Mouse (Mus musculus): Measurements from ENCODE around the gene Ssbp4. TPM values are rescaled to one million over a fixed set of nuclear protein-coding genes. Genes with fewer than 3 reads are reported as not detected.

The Ssbp4 gene
- 157 and 297 TPM in 2 replicates for polyA plus RNA-seq (2012; rRNA removed)

GRCm38 (mm10) chr8:70608749-70609367 is at the start of gene Ssbp4:
TSS of gene Ssbp4 (minus strand) at chr8:70608872.

GRCm38 (mm10) chr8:70632346-70632892 is 23.7 kb upstream of the Ssbp4 start, which contains the start of gene Gdf15:
TSS of gene Gdf15 (minus strand) at chr8:70632456.

GRCm38 (mm10) chr8:70615894-70616293 is 7.2 kb upstream of the Ssbp4 start, which contains the start of gene Lrrc25:
TSS of gene Lrrc25 (plus strand) at chr8:70616155.

GRCm38 (mm10) chr8:70593961-70594609 is 14.6 kb downstream of the Ssbp4 start, which contains the start of gene Isyna1:
TSS of gene Isyna1 (plus strand) at chr8:70594373.

Other genes with a start within 250 kb of the Ssbp4 start
- 0.14 and 0.28 TPM in 2 replicates for gene Comp, start 235.3 kb downstream of the Ssbp4 start, polyA plus RNA-seq (2012; rRNA removed)
- 9.5 and 10.2 TPM in 2 replicates for gene Crtc1, start 169.3 kb downstream of the Ssbp4 start, polyA plus RNA-seq (2012; rRNA removed)
- gene Klhl26, start 131.9 kb downstream of the Ssbp4 start, polyA plus RNA-seq (2012; rRNA removed) = 20.8 and 22.8 TPM in 2 replicates
- 1.1 and 2.1 TPM in 2 replicates for gene Tmem59l, start 121.5 kb downstream of the Ssbp4 start, polyA plus RNA-seq (2012; rRNA removed)
- 3.8 and 8.9 TPM in 2 replicates for gene Crlf1, start 115.7 kb downstream of the Ssbp4 start, polyA plus RNA-seq (2012; rRNA removed)
- gene Rex1bd, start 102.1 kb downstream of the Ssbp4 start, polyA plus RNA-seq (2012; rRNA removed) = 97.6 and 155 TPM in 2 replicates
- gene Uba52, start 98.1 kb downstream of the Ssbp4 start, polyA plus RNA-seq (2012; rRNA removed) = 632 and 635 TPM in 2 replicates
- gene Fkbp8, start 81.1 kb downstream of the Ssbp4 start, polyA plus RNA-seq (2012; rRNA removed) = 182 and 242 TPM in 2 replicates
- gene Kxd1, start 80.9 kb downstream of the Ssbp4 start, polyA plus RNA-seq (2012; rRNA removed) = 39.8 and 46.2 TPM in 2 replicates
- gene Ell, start 69.4 kb downstream of the Ssbp4 start, polyA plus RNA-seq (2012; rRNA removed) = 18.0 and 18.3 TPM in 2 replicates
- gene Isyna1, start 14.5 kb downstream of the Ssbp4 start, polyA plus RNA-seq (2012; rRNA removed) = 48.7 and 85.8 TPM in 2 replicates
- gene Lrrc25, start 7.3 kb upstream of the Ssbp4 start, polyA plus RNA-seq (2012; rRNA removed) = 2.1 and 5.5 TPM in 2 replicates
- gene Gdf15, start 23.6 kb upstream of the Ssbp4 start, polyA plus RNA-seq (2012; rRNA removed) = 1.5 and 4.3 TPM in 2 replicates
- 6.0 and 8.1 TPM in 2 replicates for gene Pgpep1, start 51.5 kb upstream of the Ssbp4 start, polyA plus RNA-seq (2012; rRNA removed)
- 43.4 and 55.5 TPM in 2 replicates for gene Lsm4, start 64.4 kb upstream of the Ssbp4 start, polyA plus RNA-seq (2012; rRNA removed)
- 305 and 826 TPM in 2 replicates for gene Jund, start 90.1 kb upstream of the Ssbp4 start, polyA plus RNA-seq (2012; rRNA removed)
- 0.01 and 0.06 TPM in 2 replicates for gene Iqcn, start 94.6 kb upstream of the Ssbp4 start, polyA plus RNA-seq (2012; rRNA removed)
- gene Gm3336, start 109.7 kb upstream of the Ssbp4 start, polyA plus RNA-seq (2012; rRNA removed) = 78.8 and 98.8 TPM in 2 replicates
- gene Pde4c, start 114.8 kb upstream of the Ssbp4 start, polyA plus RNA-seq (2012; rRNA removed) = 4.4 and 8.1 TPM in 2 replicates
- gene Rab3a, start 145.8 kb upstream of the Ssbp4 start, polyA plus RNA-seq (2012; rRNA removed) = 26.6 and 31.2 TPM in 2 replicates
- gene Mpv17l2, start 152.1 kb upstream of the Ssbp4 start, polyA plus RNA-seq (2012; rRNA removed) = 90.0 and 283 TPM in 2 replicates
- gene Pik3r2, start 167.8 kb upstream of the Ssbp4 start, polyA plus RNA-seq (2012; rRNA removed) = 152 and 224 TPM in 2 replicates
- gene Mast3, start 196.2 kb upstream of the Ssbp4 start, polyA plus RNA-seq (2012; rRNA removed) = 40.6 and 40.8 TPM in 2 replicates
- 0.27 and 0.49 TPM in 2 replicates for gene Il12rb1, start 199.6 kb upstream of the Ssbp4 start, polyA plus RNA-seq (2012; rRNA removed)
- 34.5 and 41.1 TPM in 2 replicates for gene Arrdc2, start 230.8 kb upstream of the Ssbp4 start, polyA plus RNA-seq (2012; rRNA removed)

Measured in stomach, adult 2 months (tissue).